ENCODE assay signal across 12 mouse cellular contexts in genomic region chr6:70806514-70806912, GRCm38 (mm10). TPM values are rescaled to one million over a fixed set of nuclear protein-coding genes. Genes with fewer than 3 reads are reported as not detected.
A peak's percentile ranks its signal among the peaks of the same experiment; 100 is the strongest.
DNase-seq lines count a peak whose midpoint lies in the region; ATAC-seq lines count a peak whose summit lies in the region.
"Had no signal": no experiment of that assay in that cellular context is flagged by ENCODE, and none has a peak within 500 bp of the region (broad histone marks: within the 10 kb centered on the region; RNA-seq: fewer than 3 reads in every experiment).

No protein-coding gene starts in this region.

- H3K4me3 ChIP-seq in limb, embryonic 11.5 days (ENCODE audit: low read depth, low read length): no peak overlapping the region
- no peak overlapping the region for H3K4me3 ChIP-seq in limb, embryonic 10.5 days
- no peak overlapping the region for H3K4me3 ChIP-seq in forebrain, embryonic 16.5 days (replicated peaks; ENCODE audit: low read length)
- no peak overlapping the region for H3K4me3 ChIP-seq in hindbrain, embryonic 12.5 days
- H3K4me3 ChIP-seq in midbrain, embryonic 14.5 days (replicated peaks; ENCODE audit: low read depth, low read length): no peak overlapping the region

- WGBS in limb, embryonic 11.5 days: 82% methylated on average over 1 of the region's 1 CpGs
- 83% methylated on average over 1 of the region's 1 CpGs for WGBS in limb, embryonic 10.5 days
- WGBS in forebrain, embryonic 16.5 days: 39% methylated on average over 1 of the region's 1 CpGs
- 62% methylated on average over 1 of the region's 1 CpGs for WGBS in hindbrain, embryonic 12.5 days
- WGBS in midbrain, embryonic 14.5 days: 35% methylated on average over 1 of the region's 1 CpGs

- H3K27me3 ChIP-seq in limb, embryonic 11.5 days (ENCODE audit: control insufficient read depth, insufficient read depth, low read length): no peaks in the 10 kb centered on the region
- no peaks in the 10 kb centered on the region for H3K27me3 ChIP-seq in limb, embryonic 10.5 days (ENCODE audit: low read depth, poor library complexity, severe bottlenecking)
- no peaks in the 10 kb centered on the region for H3K27me3 ChIP-seq in forebrain, embryonic 16.5 days (replicated peaks; ENCODE audit: control insufficient read depth, insufficient read depth, low read length)
- no peaks in the 10 kb centered on the region for H3K27me3 ChIP-seq in hindbrain, embryonic 12.5 days
- H3K27me3 ChIP-seq in midbrain, embryonic 14.5 days (ENCODE audit: control insufficient read depth, insufficient read depth, low read length): no peaks in the 10 kb centered on the region
- H3K27me3 ChIP-seq: heart, embryonic 12.5 days; intestine, embryonic 15.5 days had no signal

- no peak for DNase-seq in limb, embryonic 11.5 days (ENCODE audit: low spot score)
- DNase-seq in limb, embryonic 10.5 days (ENCODE audit: low spot score): no peak
- DNase-seq in midbrain, embryonic 14.5 days: no peak
- DNase-seq in left cerebral cortex, postnatal 14 days (ENCODE audit: low spot score in 2 of 2): no peak
- no peak for DNase-seq in lung, postnatal 10 days

- H3K9ac ChIP-seq in limb, embryonic 11.5 days (ENCODE audit: low read length): no peak overlapping the region
- no peak overlapping the region for H3K9ac ChIP-seq in forebrain, embryonic 16.5 days (replicated peaks; ENCODE audit: low read depth, low read length)
- H3K9ac ChIP-seq in hindbrain, embryonic 12.5 days: no peak overlapping the region
- no peak overlapping the region for H3K9ac ChIP-seq in midbrain, embryonic 14.5 days (replicated peaks; ENCODE audit: low read length)
- H3K9ac ChIP-seq: heart, embryonic 12.5 days had no signal

- H3K9me3 ChIP-seq in limb, embryonic 11.5 days (ENCODE audit: control insufficient read depth, low read length): no peaks in the 10 kb centered on the region
- no peaks in the 10 kb centered on the region for H3K9me3 ChIP-seq in limb, embryonic 10.5 days (replicated peaks)
- H3K9me3 ChIP-seq in forebrain, embryonic 16.5 days (ENCODE audit: control insufficient read depth, low read length): no peaks in the 10 kb centered on the region
- no peaks in the 10 kb centered on the region for H3K9me3 ChIP-seq in hindbrain, embryonic 12.5 days (replicated peaks)
- no peaks in the 10 kb centered on the region for H3K9me3 ChIP-seq in midbrain, embryonic 14.5 days (ENCODE audit: control insufficient read depth, low read length)
- H3K9me3 ChIP-seq: heart, embryonic 12.5 days; intestine, embryonic 15.5 days had no signal

- intact Hi-C loops in left cerebral cortex, postnatal 14 days (cut with DNase I): loop anchor here (10.0 kb wide), 1 partner anchor 318 kb away; no protein-coding TSS in a partner anchor

- H3K36me3 ChIP-seq in limb, embryonic 11.5 days (ENCODE audit: control insufficient read depth, insufficient read depth, low read length): no peaks in the 10 kb centered on the region
- no peaks in the 10 kb centered on the region for H3K36me3 ChIP-seq in limb, embryonic 10.5 days
- no peaks in the 10 kb centered on the region for H3K36me3 ChIP-seq in forebrain, embryonic 16.5 days (ENCODE audit: control insufficient read depth, insufficient read depth)
- no peaks in the 10 kb centered on the region for H3K36me3 ChIP-seq in hindbrain, embryonic 12.5 days
- H3K36me3 ChIP-seq in midbrain, embryonic 14.5 days (ENCODE audit: control insufficient read depth, insufficient read depth, low read length): no peaks in the 10 kb centered on the region
- H3K36me3 ChIP-seq: heart, embryonic 12.5 days; intestine, embryonic 15.5 days had no signal

- H3K27ac ChIP-seq in limb, embryonic 11.5 days (replicated peaks; ENCODE audit: low read depth, low read length): no peak overlapping the region
- no peak overlapping the region for H3K27ac ChIP-seq in limb, embryonic 10.5 days
- H3K27ac ChIP-seq in forebrain, embryonic 16.5 days (ENCODE audit: low read length): no peak overlapping the region
- H3K27ac ChIP-seq in hindbrain, embryonic 12.5 days: no peak overlapping the region
- no peak overlapping the region for H3K27ac ChIP-seq in midbrain, embryonic 14.5 days (replicated peaks; ENCODE audit: low read depth, low read length)
- H3K27ac ChIP-seq: intestine, embryonic 15.5 days; kidney, postnatal 0 days; layer of hippocampus, adult 2 months; macrophage had no signal

- ATAC-seq in limb, embryonic 11.5 days (ENCODE audit: insufficient number of reproducible peaks, low FRiP score, low TSS enrichment, low read depth): peak; percentile 18; the same call in 1 of the 2 replicates
- ATAC-seq in forebrain, embryonic 16.5 days: peak; percentile 16
- peak; percentile 42; the same call in 1 of the 2 replicates for ATAC-seq in hindbrain, embryonic 12.5 days (ENCODE audit: low FRiP score)
- ATAC-seq in midbrain, embryonic 14.5 days (ENCODE audit: low FRiP score, low TSS enrichment): no peak

- H3K4me2 ChIP-seq in limb, embryonic 11.5 days (ENCODE audit: low read depth, severe bottlenecking): no peak overlapping the region
- no peak overlapping the region for H3K4me2 ChIP-seq in forebrain, embryonic 16.5 days (ENCODE audit: low read length)
- no peak overlapping the region for H3K4me2 ChIP-seq in hindbrain, embryonic 12.5 days (replicated peaks)
- H3K4me2 ChIP-seq in midbrain, embryonic 14.5 days (ENCODE audit: low read length): 0 out of 2 replicates have a peak overlapping the region, but pooled peaks have one; percentile 34

- no peaks in the 10 kb centered on the region for H3K4me1 ChIP-seq in limb, embryonic 11.5 days (ENCODE audit: control insufficient read depth, insufficient read depth, low read length)
- H3K4me1 ChIP-seq in limb, embryonic 10.5 days: peaks cover 16% of the 10 kb centered on the region; the same call in 1 of the 2 replicates
- H3K4me1 ChIP-seq in forebrain, embryonic 16.5 days (replicated peaks; ENCODE audit: control insufficient read depth, insufficient read depth, low read length): 0 out of 2 replicates have a peak, but pooled peaks cover 2% of the 10 kb centered on the region
- peaks cover 4% of the 10 kb centered on the region for H3K4me1 ChIP-seq in hindbrain, embryonic 12.5 days
- no peaks in the 10 kb centered on the region for H3K4me1 ChIP-seq in midbrain, embryonic 14.5 days (ENCODE audit: control insufficient read depth, insufficient read depth, low read length)
- H3K4me1 ChIP-seq: heart, embryonic 12.5 days; intestine, embryonic 15.5 days had no signal

RNA-seq across cellular contexts. Expression of gene Rpia, which starts 14.5 kb away (rescaled TPM):
- polyA plus RNA-seq in limb, embryonic 11.5 days (2014; fragmentation: Nextera tagmentation; extraction: Ambion mirVana): 1.5 and 2.0 TPM in 2 replicates
- 2.2 and 2.3 TPM in 2 replicates for polyA plus RNA-seq in limb, embryonic 10.5 days (2016; fragmentation: Nextera tagmentation; extraction: Ambion mirVana)
- polyA plus RNA-seq in forebrain, embryonic 16.5 days (2015; fragmentation: Nextera tagmentation; extraction: Ambion mirVana): 2.5 and 3.3 TPM in 2 replicates
- polyA plus RNA-seq in hindbrain, embryonic 12.5 days (2016; fragmentation: Nextera tagmentation; extraction: Ambion mirVana): 3.2 and 3.5 TPM in 2 replicates
- 3.2 and 4.5 TPM in 2 replicates for polyA plus RNA-seq in midbrain, embryonic 14.5 days (2014; fragmentation: Nextera tagmentation; extraction: Ambion mirVana)
- total RNA-seq in left cerebral cortex, postnatal 14 days (2021): 10 to 100 TPM; 10.9 to 13.5 TPM

RNA-seq across cellular contexts. Expression of gene Eif2ak3, which starts 37.8 kb away (rescaled TPM):
- polyA plus RNA-seq in limb, embryonic 11.5 days (2014; fragmentation: Nextera tagmentation; extraction: Ambion mirVana): 8.2 and 8.7 TPM in 2 replicates
- polyA plus RNA-seq in limb, embryonic 10.5 days (2016; fragmentation: Nextera tagmentation; extraction: Ambion mirVana): 7.4 and 9.7 TPM in 2 replicates
- polyA plus RNA-seq in forebrain, embryonic 16.5 days (2015; fragmentation: Nextera tagmentation; extraction: Ambion mirVana): 14.4 and 17.8 TPM in 2 replicates
- 16.1 and 17.6 TPM in 2 replicates for polyA plus RNA-seq in hindbrain, embryonic 12.5 days (2016; fragmentation: Nextera tagmentation; extraction: Ambion mirVana)
- polyA plus RNA-seq in midbrain, embryonic 14.5 days (2014; fragmentation: Nextera tagmentation; extraction: Ambion mirVana): 10.6 and 13.4 TPM in 2 replicates
- 10 to 100 TPM; 21.2 to 22.7 TPM for total RNA-seq in left cerebral cortex, postnatal 14 days (2021)
